Mouse (Mus musculus) stomach, embryonic 15.5 days (tissue): ENCODE data around the gene Dnajb1. TPM values are rescaled to one million over a fixed set of nuclear protein-coding genes. Genes with fewer than 3 reads are reported as not detected.

ENCODE experiments used
- ATAC-seq: fragments of 200-750 bp; cut with Nextera tagmentation; 2 replicates; pipeline ENCODE4 v1.8.0; 2017; ENCODE audit warnings: low read depth, moderate number of reproducible peaks, moderate TSS enrichment; ENCODE audit not compliant: insufficient read depth, low FRiP score
- H3K27ac ChIP-seq: fragments of 300-500 bp; sonication (generic); 2 replicates; pipeline ENCODE4 v1.5.1; 2015; ENCODE audit warnings: mild to moderate bottlenecking, inconsistent platforms
- H3K27me3 ChIP-seq: fragments of 300-500 bp; sonication (generic); replicated peaks from 2 replicates; pipeline ENCODE4 v1.6.1; 2015; ENCODE audit warnings: inconsistent platforms
- H3K36me3 ChIP-seq: fragments of 300-500 bp; sonication (generic); 2 replicates; pipeline ENCODE4 v1.6.1; 2015; ENCODE audit warnings: inconsistent platforms
- H3K4me1 ChIP-seq: fragments of 300-500 bp; sonication (generic); 2 replicates; pipeline ENCODE4 v1.6.1; 2015; ENCODE audit warnings: inconsistent platforms
- H3K4me2 ChIP-seq: fragments of 300-500 bp; sonication (generic); 2 replicates; pipeline ENCODE4 v1.6.1; 2015; ENCODE audit warnings: mild to moderate bottlenecking, inconsistent platforms
- H3K4me3 ChIP-seq: fragments of 300-500 bp; sonication (generic); replicated peaks from 2 replicates; pipeline ENCODE4 v1.5.1; 2015; ENCODE audit warnings: inconsistent platforms
- H3K9ac ChIP-seq: fragments of 300-500 bp; sonication (generic); 2 replicates; pipeline ENCODE4 v1.6.1; 2015; ENCODE audit warnings: inconsistent platforms
- H3K9me3 ChIP-seq: fragments of 300-500 bp; sonication (generic); 2 replicates; pipeline ENCODE4 v1.6.1; 2016; ENCODE audit warnings: inconsistent platforms
- WGBS: fragments of 180-500 bp; shearing (Covaris S2); methylation state at CpG from one replicate; pipeline ENCODE4 v1.1.7; 2015; 5-methylcytosine and 5-hydroxymethylcytosine counted together
- polyA plus RNA-seq: library from polyadenylated mRNA; unstranded; fragments of >200 nt; fragmentation: Nextera tagmentation; extraction: Ambion mirVana; gene quantifications from 2 replicates; pipeline ENCODE4 v1.2.1, GENCODE M21; 2015

The Dnajb1 gene
- polyA plus RNA-seq, 1 experiment from 2014 or later = 62.6 TPM

DNA sequence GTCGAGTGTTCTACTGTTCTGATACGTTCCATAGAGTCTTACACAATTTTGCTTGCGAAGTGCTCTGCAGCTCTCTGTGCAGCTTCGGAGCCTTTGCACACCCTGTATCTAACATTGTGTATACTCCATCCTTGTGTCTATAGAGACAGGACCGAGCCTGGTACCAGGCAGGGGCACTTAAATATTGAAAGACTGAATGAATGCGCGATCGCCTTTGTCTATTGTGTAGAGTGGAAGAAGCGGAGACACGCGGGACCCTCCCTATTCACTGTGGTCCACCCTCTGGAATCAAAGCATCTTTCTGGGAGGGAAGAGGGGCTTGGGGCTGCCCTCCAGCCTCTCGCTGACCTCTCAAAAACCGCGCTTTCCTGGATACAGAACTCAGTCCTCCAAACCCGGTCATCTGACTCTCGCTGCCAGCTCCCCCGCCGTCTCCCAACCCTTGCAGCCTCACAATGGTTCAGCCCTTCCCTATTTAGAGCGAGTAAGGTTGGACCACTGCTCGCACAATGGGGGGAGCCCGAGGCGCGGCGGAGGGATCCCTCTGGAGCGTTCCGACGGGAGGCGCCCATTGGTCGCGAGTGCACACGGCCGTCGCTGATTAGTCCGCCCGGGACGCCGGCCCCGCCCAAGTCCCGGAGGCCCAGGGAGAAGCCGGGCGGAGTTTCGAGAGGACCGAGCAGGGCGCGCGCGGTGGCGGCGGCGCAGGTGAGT, 44.2 kb downstream of the Dnajb1 start, which contains the start of gene Gipc1:
TSS of gene Gipc1 (plus strand) at position 648 of the 714 bp plus-strand sequence.
- no peaks in the 10 kb centered on the region for H3K27me3 ChIP-seq
- H3K4me2 ChIP-seq = peak within 1 kb of the TSS; percentile 84
- peak; percentile 94 for ATAC-seq
- H3K9me3 ChIP-seq = no peaks in the 10 kb centered on the region
- H3K4me3 ChIP-seq = peak within 1 kb of the TSS; percentile 79
- WGBS = 5% methylated on average over 50 of the region's 50 CpGs
- H3K27ac ChIP-seq = peak within 1 kb of the TSS; percentile 90
- peak within 1 kb of the TSS; percentile 75 for H3K9ac ChIP-seq
- H3K36me3 ChIP-seq = no peaks in the 10 kb centered on the region
- peaks cover 19% of the 10 kb centered on the region for H3K4me1 ChIP-seq

DNA sequence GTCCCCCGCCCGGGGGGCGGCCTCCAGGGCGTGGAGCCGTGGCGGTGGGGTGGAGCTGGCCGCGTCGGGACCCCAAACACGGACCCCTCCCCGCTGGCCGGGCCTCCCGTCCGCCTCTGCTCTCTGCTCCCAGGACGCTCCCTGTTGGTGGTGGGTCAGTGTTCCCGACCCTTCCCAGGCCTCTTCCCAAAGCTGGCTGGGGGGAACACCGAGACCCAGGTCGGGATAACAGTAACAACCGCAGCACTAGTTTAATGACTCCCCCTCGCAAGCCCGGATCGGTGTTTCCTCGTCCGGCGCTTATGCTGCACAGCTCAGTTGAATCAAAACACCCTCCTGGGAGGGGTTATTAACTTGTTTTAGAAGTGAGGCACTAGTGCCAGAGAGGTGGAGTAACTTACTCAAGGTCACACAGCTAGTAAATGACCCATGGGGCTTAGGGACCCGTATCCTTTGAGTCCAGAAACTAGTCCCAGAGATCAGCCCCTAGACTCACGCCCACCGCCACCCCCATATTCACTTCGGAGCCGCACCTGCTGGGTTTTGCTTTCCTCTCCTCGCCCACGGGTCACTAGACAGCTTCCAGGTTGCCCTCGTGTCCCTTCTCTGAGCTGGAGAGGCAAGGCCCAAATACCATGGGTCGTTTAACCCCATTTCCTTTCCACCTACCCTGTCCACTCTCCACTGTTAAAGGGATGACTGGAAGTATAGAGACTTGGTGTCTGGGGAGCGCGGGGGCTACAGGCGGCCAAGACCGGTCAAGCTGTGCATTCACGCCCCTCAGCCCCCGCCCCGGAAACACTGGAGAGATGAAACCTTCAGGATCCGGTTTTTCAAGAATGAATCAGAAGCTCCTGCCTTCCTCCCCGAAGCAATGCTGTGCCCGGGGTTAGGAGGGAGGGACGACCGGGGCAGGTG, 45.0 kb downstream of the Dnajb1 start:
- WGBS = 2% methylated on average over 45 of the region's 46 CpGs
- H3K27me3 ChIP-seq = no peaks in the 10 kb centered on the region
- no peaks in the 10 kb centered on the region for H3K36me3 ChIP-seq
- peak overlapping the region; percentile 84 for H3K4me2 ChIP-seq
- H3K4me1 ChIP-seq = peaks cover 19% of the 10 kb centered on the region
- ATAC-seq = no peak; the same call in 1 of the 2 replicates
- H3K9me3 ChIP-seq = no peaks in the 10 kb centered on the region
- H3K9ac ChIP-seq = peak overlapping the region; percentile 75
- peak overlapping the region; percentile 90 for H3K27ac ChIP-seq
- H3K4me3 ChIP-seq = peak overlapping the region; percentile 79

DNA sequence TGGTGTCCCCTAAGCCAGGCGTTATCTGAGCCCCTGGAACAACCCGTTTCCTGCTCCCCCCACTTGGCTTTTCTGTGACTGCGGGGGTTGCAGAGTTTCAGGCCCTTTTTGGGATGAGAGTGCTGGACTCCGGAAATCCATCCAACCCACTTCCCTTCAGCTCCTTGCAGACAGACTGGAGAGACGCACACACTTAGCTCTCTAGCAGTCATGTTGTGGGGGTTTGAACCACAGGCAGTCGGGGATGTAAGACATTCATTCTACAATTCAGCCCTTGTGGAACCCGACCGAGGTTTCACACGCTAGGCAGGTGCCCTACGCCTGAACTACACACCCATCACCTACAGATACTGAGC, 45.6 kb downstream of the Dnajb1 start:
- peak overlapping the region; percentile 90 for H3K27ac ChIP-seq
- no peaks in the 10 kb centered on the region for H3K36me3 ChIP-seq
- no peaks in the 10 kb centered on the region for H3K9me3 ChIP-seq
- peak overlapping the region; percentile 84 for H3K4me2 ChIP-seq
- H3K9ac ChIP-seq = peak overlapping the region; percentile 75; the same call in 1 of the 2 replicates
- H3K4me3 ChIP-seq = peak overlapping the region; percentile 79
- peaks cover 19% of the 10 kb centered on the region for H3K4me1 ChIP-seq
- 29% methylated on average over 10 of the region's 10 CpGs for WGBS
- ATAC-seq = no peak
- H3K27me3 ChIP-seq = no peaks in the 10 kb centered on the region

- Histone ChIP-seq H3K27me3 (no peaks in the 10 kb centered on the region), H3K9me3 (no peaks in the 10 kb centered on the region), H3K27ac (no peak overlapping the region), H3K4me3 (no peak overlapping the region), H3K4me2 (no peak overlapping the region), H3K36me3 (no peaks in the 10 kb centered on the region), H3K4me1 (peaks cover 20% of the 10 kb centered on the region), H3K9ac (no peak overlapping the region)
- WGBS = 89% methylated on average over 6 of the region's 6 CpGs
- no peak for ATAC-seq
Observed at GRCm38 (mm10) chr8:83654725-83655124, 46.7 kb downstream of the Dnajb1 start.

GRCm38 (mm10) chr8:83656043-83656442, 48.0 kb downstream of the Dnajb1 start:
- Histone ChIP-seq H3K4me1 (peaks cover 33% of the 10 kb centered on the region), H3K4me2 (no peak overlapping the region), H3K9me3 (no peaks in the 10 kb centered on the region), H3K27ac (no peak overlapping the region), H3K36me3 (no peaks in the 10 kb centered on the region), H3K9ac (no peak overlapping the region), H3K27me3 (no peaks in the 10 kb centered on the region), H3K4me3 (no peak overlapping the region)
- no peak for ATAC-seq
- 85% methylated on average over 9 of the region's 9 CpGs for WGBS

GRCm38 (mm10) chr8:83656484-83657246, 48.7 kb downstream of the Dnajb1 start:
- no peak overlapping the region for H3K4me3 ChIP-seq
- H3K4me1 ChIP-seq = peaks cover 39% of the 10 kb centered on the region
- no peaks in the 10 kb centered on the region for H3K36me3 ChIP-seq
- H3K4me2 ChIP-seq = no peak overlapping the region
- no peaks in the 10 kb centered on the region for H3K27me3 ChIP-seq
- ATAC-seq = no peak
- H3K9me3 ChIP-seq = no peaks in the 10 kb centered on the region
- 80% methylated on average over 13 of the region's 13 CpGs for WGBS
- H3K9ac ChIP-seq = no peak overlapping the region
- no peak overlapping the region for H3K27ac ChIP-seq

GRCm38 (mm10) chr8:83660545-83660944, 52.6 kb downstream of the Dnajb1 start:
- peak overlapping the region; percentile 46 for H3K4me2 ChIP-seq
- H3K4me1 ChIP-seq = peaks cover 48% of the 10 kb centered on the region
- H3K27ac ChIP-seq = peak overlapping the region; percentile 72
- 0 out of 2 replicates have a peak, but pooled peaks have one; percentile 3 for ATAC-seq
- H3K4me3 ChIP-seq = peak overlapping the region; percentile 23; the same call in 1 of the 2 replicates
- H3K27me3 ChIP-seq = no peaks in the 10 kb centered on the region
- H3K9me3 ChIP-seq = no peaks in the 10 kb centered on the region
- WGBS = 20% methylated on average over 8 of the region's 8 CpGs
- H3K36me3 ChIP-seq = no peaks in the 10 kb centered on the region; the same call in none of the 2 replicates
- no peak overlapping the region for H3K9ac ChIP-seq

DNA sequence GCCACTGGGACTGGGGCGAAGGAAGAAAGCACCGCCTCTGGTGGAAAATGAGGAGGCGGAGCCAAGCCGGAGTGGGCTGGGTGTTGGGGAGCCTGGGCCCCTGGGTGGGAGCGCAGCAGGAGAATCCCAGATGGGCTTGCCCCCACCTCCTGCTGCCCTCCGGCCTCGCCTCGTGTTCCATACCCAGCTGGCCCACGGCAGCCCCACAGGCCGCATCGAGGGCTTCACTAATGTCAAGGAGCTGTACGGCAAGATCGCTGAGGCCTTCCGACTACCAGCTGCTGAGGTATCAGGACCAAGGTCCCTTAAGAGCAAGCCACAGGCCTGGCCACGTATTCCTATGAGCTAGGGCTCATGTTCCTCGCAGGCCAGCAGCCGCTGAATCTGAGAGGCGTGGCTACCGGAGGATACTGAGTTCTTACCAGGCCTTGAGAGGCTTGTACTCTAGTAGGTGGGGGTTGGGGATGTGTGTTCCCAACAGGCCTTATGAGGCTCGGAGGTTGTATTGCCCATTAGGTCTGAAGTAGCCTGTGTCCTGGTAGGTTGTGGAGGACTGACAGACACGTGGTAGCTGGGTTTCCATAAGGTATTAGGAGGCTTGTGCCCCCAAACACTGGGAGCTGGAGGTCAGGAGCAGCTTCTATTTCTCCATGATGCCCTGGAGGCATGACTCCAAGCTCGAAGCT, 53.1 kb downstream of the Dnajb1 start:
- Histone ChIP-seq H3K4me3 (peak overlapping the region; percentile 23), H3K4me1 (peaks cover 53% of the 10 kb centered on the region), H3K9me3 (no peaks in the 10 kb centered on the region), H3K9ac (no peak overlapping the region), H3K36me3 (no peaks in the 10 kb centered on the region; the same call in none of the 2 replicates), H3K27ac (peak overlapping the region; percentile 72), H3K4me2 (peak overlapping the region; percentile 46), H3K27me3 (no peaks in the 10 kb centered on the region)
- ATAC-seq = peak; percentile 25; the same call in 1 of the 2 replicates
- 15% methylated on average over 22 of the region's 22 CpGs for WGBS

Other genes with a start within 250 kb of the Dnajb1 start
- 0.41 and 0.52 TPM in 2 replicates for gene Clgn, start 218.3 kb upstream of the Dnajb1 start, polyA plus RNA-seq
- gene Scoc, start 149.8 kb upstream of the Dnajb1 start, polyA plus RNA-seq = 102 and 104 TPM in 2 replicates
- gene Olfr370, start 72.4 kb upstream of the Dnajb1 start, polyA plus RNA-seq = not detected in 2 replicates
- gene Ndufb7, start 41.5 kb upstream of the Dnajb1 start, polyA plus RNA-seq = 330 and 333 TPM in 2 replicates
- 561 and 565 TPM in 2 replicates for gene Tecr, start 222 bp upstream of the Dnajb1 start, polyA plus RNA-seq
- gene Gipc1, start 44.5 kb downstream of the Dnajb1 start, polyA plus RNA-seq = 183 and 191 TPM in 2 replicates
- 4.4 and 5.4 TPM in 2 replicates for gene Ptger1, start 58.5 kb downstream of the Dnajb1 start, polyA plus RNA-seq
- gene Pkn1, start 91.0 kb downstream of the Dnajb1 start, polyA plus RNA-seq = 29.2 and 34.8 TPM in 2 replicates
- gene Ddx39, start 107.0 kb downstream of the Dnajb1 start, polyA plus RNA-seq = 180 and 185 TPM in 2 replicates
- 29.8 and 33.7 TPM in 2 replicates for gene Adgre5, start 133.1 kb downstream of the Dnajb1 start, polyA plus RNA-seq